ENCODE assay signal across 25 mouse cellular contexts in the genomic region with DNA sequence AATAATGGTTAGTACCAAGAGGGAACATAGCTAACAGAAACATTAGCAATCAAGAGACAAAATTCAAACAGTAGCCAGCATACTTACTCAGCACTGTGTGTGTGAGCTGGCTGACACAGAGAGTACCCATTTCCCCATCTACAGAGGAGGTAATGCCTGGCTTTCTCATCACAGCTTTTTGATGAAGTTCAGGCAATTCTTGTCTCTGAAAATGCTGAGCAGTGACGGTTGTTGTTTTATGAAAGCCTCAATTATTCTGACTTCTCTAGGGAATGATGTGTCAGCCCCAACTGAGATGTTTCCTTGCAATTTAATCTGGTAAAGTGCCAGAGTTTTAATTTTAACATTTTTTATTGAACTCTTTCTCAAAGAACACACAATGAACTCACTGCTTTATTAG.
DNase-seq lines count a peak whose midpoint lies in the region; ATAC-seq and TF ChIP-seq lines count a peak whose summit lies in the region.
"Had no signal": no experiment of that assay in that cellular context is flagged by ENCODE, and none has a peak within 500 bp of the region (broad histone marks: within the 10 kb centered on the region; RNA-seq: fewer than 3 reads in every experiment).

No protein-coding gene starts in this region.

- H3K4me1 ChIP-seq in forebrain, postnatal 0 days (ENCODE audit: insufficient read depth) = no peaks in the 10 kb centered on the region
- no peaks in the 10 kb centered on the region for H3K4me1 ChIP-seq in forebrain, embryonic 10.5 days
- no peaks in the 10 kb centered on the region for H3K4me1 ChIP-seq in kidney, embryonic 15.5 days
- H3K4me1 ChIP-seq in midbrain, embryonic 11.5 days (ENCODE audit: control insufficient read depth, insufficient read depth, low read length) = no peaks in the 10 kb centered on the region
- H3K4me1 ChIP-seq: embryonic facial prominence, embryonic 10.5 days; embryonic facial prominence, embryonic 13.5 days; hindbrain, embryonic 12.5 days; intestine, embryonic 15.5 days had no signal

- ATAC-seq in forebrain, postnatal 0 days = peak; percentile 88
- ATAC-seq in kidney, embryonic 15.5 days (replicated peaks; ENCODE audit: low FRiP score) = no peak
- ATAC-seq in midbrain, embryonic 11.5 days (ENCODE audit: low FRiP score) = no peak
- ATAC-seq: CD4-positive, CD25-positive, alpha-beta regulatory T cell, adult 4 months; hindbrain, embryonic 16.5 days; intestine, embryonic 15.5 days had no signal

- no peak for TF ChIP-seq CTCF in forebrain, postnatal 0 days (IDR thresholded peaks at IDR 0.05; ENCODE audit: low read depth)
- no peak for TF ChIP-seq CTCF in brain, embryonic 14.5 days (IDR thresholded peaks at IDR 0.05; ENCODE audit: borderline replicate concordance, extremely low read depth, insufficient read depth, insufficient read length)

- H3K4me2 ChIP-seq in forebrain, postnatal 0 days (ENCODE audit: low read depth) = no peak overlapping the region
- no peak overlapping the region for H3K4me2 ChIP-seq in kidney, embryonic 15.5 days
- no peak overlapping the region for H3K4me2 ChIP-seq in midbrain, embryonic 11.5 days
- H3K4me2 ChIP-seq: embryonic facial prominence, embryonic 13.5 days; heart, embryonic 11.5 days; hindbrain, embryonic 12.5 days; intestine, embryonic 15.5 days had no signal

- TF ChIP-seq POLR2A in brain, embryonic 14.5 days (IDR thresholded peaks at IDR 0.05; ENCODE audit: borderline replicate concordance, extremely low read depth, insufficient read depth, insufficient read length, poor library complexity, severe bottlenecking) = no peak

- H3K9me3 ChIP-seq in forebrain, postnatal 0 days (ENCODE audit: low read length) = no peaks in the 10 kb centered on the region
- no peaks in the 10 kb centered on the region for H3K9me3 ChIP-seq in forebrain, embryonic 10.5 days
- H3K9me3 ChIP-seq in kidney, embryonic 15.5 days (replicated peaks) = no peaks in the 10 kb centered on the region
- no peaks in the 10 kb centered on the region for H3K9me3 ChIP-seq in midbrain, embryonic 11.5 days (ENCODE audit: control insufficient read depth, low read length)
- H3K9me3 ChIP-seq: embryonic facial prominence, embryonic 10.5 days; embryonic facial prominence, embryonic 13.5 days; hindbrain, embryonic 12.5 days; intestine, embryonic 15.5 days had no signal

- H3K36me3 ChIP-seq in forebrain, postnatal 0 days (ENCODE audit: insufficient read depth) = no peaks in the 10 kb centered on the region
- H3K36me3 ChIP-seq in forebrain, embryonic 10.5 days (replicated peaks) = no peaks in the 10 kb centered on the region
- no peaks in the 10 kb centered on the region for H3K36me3 ChIP-seq in kidney, embryonic 15.5 days
- no peaks in the 10 kb centered on the region for H3K36me3 ChIP-seq in midbrain, embryonic 11.5 days (ENCODE audit: control insufficient read depth, insufficient read depth, low read length)
- H3K36me3 ChIP-seq: embryonic facial prominence, embryonic 10.5 days; embryonic facial prominence, embryonic 13.5 days; hindbrain, embryonic 12.5 days; intestine, embryonic 15.5 days had no signal

- 45% methylated on average over 1 of the region's 1 CpGs for WGBS in forebrain, postnatal 0 days
- 83% methylated on average over 1 of the region's 1 CpGs for WGBS in forebrain, embryonic 10.5 days
- 73% methylated on average over 1 of the region's 1 CpGs for WGBS in kidney, embryonic 15.5 days
- 83% methylated on average over 1 of the region's 1 CpGs for WGBS in midbrain, embryonic 11.5 days

- no peak overlapping the region for H3K27ac ChIP-seq in forebrain, postnatal 0 days (ENCODE audit: low read depth, low read length)
- no peak overlapping the region for H3K27ac ChIP-seq in forebrain, embryonic 10.5 days
- no peak overlapping the region for H3K27ac ChIP-seq in kidney, embryonic 15.5 days
- no peak overlapping the region for H3K27ac ChIP-seq in midbrain, embryonic 11.5 days (ENCODE audit: low read depth, low read length)
- H3K27ac ChIP-seq: embryonic facial prominence, embryonic 10.5 days; embryonic facial prominence, embryonic 13.5 days; gastrocnemius, adult 2 months; hindbrain, embryonic 12.5 days; intestine, embryonic 15.5 days had no signal

- H3K4me3 ChIP-seq in forebrain, postnatal 0 days (ENCODE audit: low read depth, low read length) = no peak overlapping the region
- H3K4me3 ChIP-seq in forebrain, embryonic 10.5 days = no peak overlapping the region
- H3K4me3 ChIP-seq in kidney, embryonic 15.5 days (replicated peaks) = no peak overlapping the region
- no peak overlapping the region for H3K4me3 ChIP-seq in midbrain, embryonic 11.5 days (ENCODE audit: low read depth, low read length)
- H3K4me3 ChIP-seq: embryonic facial prominence, embryonic 10.5 days; embryonic facial prominence, embryonic 13.5 days; erythroblast, embryonic 14.5 days; gastrocnemius, adult 2 months; hindbrain, embryonic 12.5 days; intestine, embryonic 15.5 days had no signal

- H3K9ac ChIP-seq in forebrain, postnatal 0 days = no peak overlapping the region
- H3K9ac ChIP-seq in kidney, embryonic 15.5 days = no peak overlapping the region
- no peak overlapping the region for H3K9ac ChIP-seq in midbrain, embryonic 11.5 days (ENCODE audit: low read length)
- H3K9ac ChIP-seq: embryonic facial prominence, embryonic 13.5 days; hindbrain, embryonic 12.5 days; intestine, embryonic 15.5 days had no signal

- peak; percentile 39 for DNase-seq in forebrain, postnatal 0 days
- no peak for DNase-seq in forebrain, embryonic 10.5 days (ENCODE audit: extremely low spot score, low spot score)
- DNase-seq in brain, adult 2 months (ENCODE audit: low read depth, low spot score) = peak; percentile 52
- peak; percentile 8 for DNase-seq in brain, embryonic 14.5 days (ENCODE audit: low read depth)
- DNase-seq in midbrain, embryonic 11.5 days (ENCODE audit: low spot score, missing footprints) = no peak
- DNase-seq: adrenal gland, adult 2 months; adrenal gland, postnatal 14 days; cerebellum, adult 11 months; cerebellum, adult 8-10 months; cerebellum, postnatal 10 days; cerebellum, postnatal 36 days; embryo, embryonic 11 days; gastrocnemius, adult 2 months; gastrocnemius, postnatal 14 days; heart, adult 11 months; kidney, adult 11 months had no signal

- no peaks in the 10 kb centered on the region for H3K27me3 ChIP-seq in forebrain, postnatal 0 days (ENCODE audit: insufficient read depth, low read length)
- H3K27me3 ChIP-seq in forebrain, embryonic 10.5 days (ENCODE audit: poor library complexity, severe bottlenecking) = no peaks in the 10 kb centered on the region
- no peaks in the 10 kb centered on the region for H3K27me3 ChIP-seq in kidney, embryonic 15.5 days
- H3K27me3 ChIP-seq in midbrain, embryonic 11.5 days (ENCODE audit: control insufficient read depth, insufficient read depth, low read length) = no peaks in the 10 kb centered on the region
- H3K27me3 ChIP-seq: embryonic facial prominence, embryonic 13.5 days; hindbrain, embryonic 12.5 days; intestine, embryonic 15.5 days had no signal

Comparison
In these comparisons a context has a peak if more than half of its experiments do, and no peak if none do; other contexts are left out.
1. DNase-seq: peak in forebrain, postnatal 0 days (single experiment), brain, adult 2 months (single experiment) and brain, embryonic 14.5 days (single experiment); none in forebrain, embryonic 10.5 days (single experiment) and midbrain, embryonic 11.5 days (single experiment).